Mouse (Mus musculus) erythroblast, embryonic 14.5 days (primary cell): ENCODE measurements around the gene Rpn2.

Experiments
- GATA1 ChIP-seq: IDR thresholded peaks from 2 replicates; pipeline ENCODE4 v1.6.1; 2012; ENCODE audit warnings: low read length, inconsistent platforms, mixed read lengths
- TAL1 ChIP-seq: IDR thresholded peaks from 3 replicates; pipeline ENCODE4 v1.6.1; 2012; ENCODE audit warnings: low read length, inconsistent platforms, mixed read lengths

GRCm38 (mm10) chr2:157375051-157375450, 96.2 kb downstream of the Rpn2 start:
- TF ChIP-seq GATA1 (no peak), TAL1 (no peak)
